Mouse (Mus musculus) liver, postnatal 0 days (tissue): ENCODE results near the gene Cfap58.

Experiments used
- CTCF ChIP-seq: sonication (generic); IDR thresholded peaks from 2 replicates; pipeline ENCODE4 v1.5.1; 2016; ENCODE audit warnings: antibody characterized with exemption, low read depth
- EP300 ChIP-seq: IDR thresholded peaks from 2 replicates; pipeline ENCODE4 v1.6.1; 2016; ENCODE audit warnings: antibody characterized with exemption, low read depth, mild to moderate bottlenecking

- TF ChIP-seq EP300 (no peak), CTCF (no peak)
Observed at GRCm38 (mm10) chr19:47953169-47953568, 15.7 kb downstream of the Cfap58 start.
